Mouse (Mus musculus) G1E (cell line): ENCODE results near the gene Nccrp1. TPM values are rescaled to one million over a fixed set of nuclear protein-coding genes. Genes with fewer than 3 reads are reported as not detected.

Source experiments
- ATAC-seq: 2 replicates; pipeline ENCODE4 v1.8.0; 2016; ENCODE audit warnings: mild to moderate bottlenecking; ENCODE audit not compliant: insufficient number of reproducible peaks, poor library complexity, low FRiP score, severe bottlenecking; ENCODE audit errors: extremely low read depth
- DNase-seq: peaks from one replicate; pipeline ENCODE4 v3.0.0; 2012; ENCODE audit warnings: low spot score
- H3K27me3 ChIP-seq: 2 replicates; pipeline ENCODE4 v1.6.1; 2012; ENCODE audit warnings: mild to moderate bottlenecking, low read length, inconsistent platforms; ENCODE audit not compliant: insufficient read depth
- H3K36me3 ChIP-seq: replicated peaks from 2 replicates; pipeline ENCODE3; 2012; ENCODE audit warnings: mild to moderate bottlenecking, inconsistent platforms
- H3K4me1 ChIP-seq: 2 replicates; pipeline ENCODE4 v1.6.1; 2012; ENCODE audit warnings: low read depth, low read length, inconsistent platforms, mixed read lengths; ENCODE audit not compliant: insufficient read depth
- H3K4me3 ChIP-seq: 2 replicates; pipeline ENCODE4 v1.5.1; 2012; ENCODE audit warnings: low read depth, mild to moderate bottlenecking, inconsistent platforms, low read length, moderate library complexity, mixed read lengths
- H3K9me3 ChIP-seq: replicated peaks from 2 replicates; pipeline ENCODE4 v1.6.1; 2012; ENCODE audit warnings: inconsistent platforms
- CTCF ChIP-seq: IDR thresholded peaks from 2 replicates; pipeline ENCODE4 v1.5.1; 2012; ENCODE audit warnings: low read depth, low read length, inconsistent platforms, mixed read lengths
- GATA1 ChIP-seq: IDR thresholded peaks from 2 replicates; pipeline ENCODE4 v1.6.1; 2012; ENCODE audit warnings: borderline replicate concordance, low read length, inconsistent platforms, mixed read lengths
- GATA2 ChIP-seq: IDR thresholded peaks from 2 replicates; pipeline ENCODE4 v1.6.1; 2012; ENCODE audit warnings: low read depth, low read length, inconsistent platforms, borderline replicate concordance
- POLR2AphosphoS5 ChIP-seq: IDR thresholded peaks from 2 replicates; pipeline ENCODE4 v1.6.1; 2012; ENCODE audit warnings: low read depth, low read length, inconsistent platforms; ENCODE audit not compliant: insufficient replicate concordance
- TAL1 ChIP-seq: conservative IDR thresholded peaks from 2 replicates; pipeline ENCODE4 v1.6.1; 2012; ENCODE audit warnings: low read depth, low read length, inconsistent platforms, mixed read lengths
- polyA plus RNA-seq: library from polyadenylated mRNA; stranded (reverse); fragments of >175 nt; gene quantifications from 2 replicates; pipeline ENCODE4 v1.2.3, GENCODE M21; 2012
- total RNA-seq, 2 experiments: library from RNA; stranded (forward) in 1 of 2; stranded (reverse) in 1 of 2; fragments of 200-1000 nt in 1 of 2; fragments of >200 nt in 1 of 2; fragmentation: Nextera tagmentation in 1 of 2; gene quantifications; 2 replicates each; pipeline ENCODE4 v1.2.3; 2014 to 2017

Gene Nccrp1
- total and polyA plus RNA-seq, 3 experiments: 0.07 TPM; not detected in 2

DNA sequence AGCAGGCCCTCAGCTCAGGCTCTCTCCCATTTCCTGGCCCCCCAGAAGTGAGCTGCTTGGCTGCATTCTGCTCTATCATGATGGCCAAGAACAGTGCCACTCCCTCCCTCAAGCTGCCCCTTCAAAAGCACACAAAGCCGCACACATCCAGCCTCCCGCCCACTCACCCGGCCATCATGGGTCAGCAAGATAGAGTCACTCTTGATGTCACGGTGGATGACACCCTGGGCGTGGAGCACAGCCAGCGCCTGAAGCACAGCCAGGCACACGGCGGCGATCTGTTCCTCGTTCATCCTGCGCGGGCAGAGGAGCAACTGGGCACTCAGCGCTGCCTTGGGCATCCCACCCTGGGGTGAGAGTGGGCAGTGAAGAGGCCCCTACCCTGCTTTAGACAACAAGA is 15.3 kb upstream of the Nccrp1 start:
- ATAC-seq: no peak
- DNase-seq: no peak
- Histone ChIP-seq H3K4me1 (peaks cover 34% of the 10 kb centered on the region), H3K27me3 (no peaks in the 10 kb centered on the region), H3K4me3 (no peak overlapping the region), H3K9me3 (no peaks in the 10 kb centered on the region), H3K36me3 (peaks cover 94% of the 10 kb centered on the region)
- TF ChIP-seq GATA1 (no peak), POLR2AphosphoS5 (no peak), TAL1 (no peak), GATA2 (no peak), CTCF (no peak)

DNA sequence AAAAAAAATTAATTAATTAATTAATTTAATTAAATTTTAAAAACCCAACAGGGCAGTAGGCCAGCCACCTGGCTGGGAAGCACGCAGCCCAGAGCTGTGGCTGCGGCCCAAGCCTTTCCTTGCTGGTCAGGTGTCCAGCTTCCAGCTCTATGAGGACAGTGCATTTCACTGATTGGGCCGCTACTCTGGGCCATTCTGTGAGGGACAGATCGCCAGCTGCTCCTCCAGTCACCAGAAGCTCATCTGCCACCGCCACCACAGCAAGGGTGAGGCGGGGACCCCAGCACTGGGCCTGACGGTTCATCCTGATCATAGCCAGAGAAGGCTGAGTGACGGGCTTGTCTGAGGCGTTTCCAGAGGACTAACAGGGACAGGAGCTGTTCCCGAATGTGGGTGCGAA is 14.9 kb upstream of the Nccrp1 start:
- peaks cover 37% of the 10 kb centered on the region for H3K4me1 ChIP-seq
- H3K27me3 ChIP-seq: no peaks in the 10 kb centered on the region
- no peaks in the 10 kb centered on the region for H3K9me3 ChIP-seq
- DNase-seq (no peak), ATAC-seq (no peak)
- H3K4me3 ChIP-seq: no peak overlapping the region
- no peak for TF ChIP-seq TAL1
- TF ChIP-seq GATA2: no peak
- TF ChIP-seq POLR2AphosphoS5: no peak
- TF ChIP-seq CTCF: no peak
- no peak for TF ChIP-seq GATA1
- peaks cover 93% of the 10 kb centered on the region for H3K36me3 ChIP-seq

DNA sequence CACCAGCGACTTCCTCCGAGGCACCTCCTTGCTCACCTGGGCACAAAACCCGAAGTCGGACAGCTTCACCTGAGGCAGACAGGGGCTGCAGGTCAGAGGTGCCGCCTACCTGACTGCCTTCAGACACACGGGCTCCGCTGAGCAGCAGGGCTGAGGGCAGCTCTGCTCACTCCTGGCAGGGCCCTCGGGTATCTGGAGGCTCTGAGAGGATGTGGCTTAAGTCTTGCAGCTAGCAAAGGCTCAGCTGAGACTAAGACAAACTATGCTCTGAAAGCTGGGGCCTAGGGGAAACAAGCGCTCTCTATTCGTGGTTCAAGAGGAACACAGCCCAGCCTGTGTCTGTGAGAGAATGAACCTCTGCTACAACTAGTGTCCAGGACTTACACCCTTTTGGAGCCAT is 13.8 kb upstream of the Nccrp1 start:
- no peaks in the 10 kb centered on the region for H3K9me3 ChIP-seq
- H3K4me1 ChIP-seq: peaks cover 41% of the 10 kb centered on the region
- TF ChIP-seq CTCF: no peak
- no peak for TF ChIP-seq GATA1
- TF ChIP-seq TAL1: no peak
- TF ChIP-seq GATA2: no peak
- no peak for TF ChIP-seq POLR2AphosphoS5
- DNase-seq (no peak), ATAC-seq (no peak)
- H3K4me3 ChIP-seq: no peak overlapping the region
- no peaks in the 10 kb centered on the region for H3K27me3 ChIP-seq
- H3K36me3 ChIP-seq: peaks cover 84% of the 10 kb centered on the region

DNA sequence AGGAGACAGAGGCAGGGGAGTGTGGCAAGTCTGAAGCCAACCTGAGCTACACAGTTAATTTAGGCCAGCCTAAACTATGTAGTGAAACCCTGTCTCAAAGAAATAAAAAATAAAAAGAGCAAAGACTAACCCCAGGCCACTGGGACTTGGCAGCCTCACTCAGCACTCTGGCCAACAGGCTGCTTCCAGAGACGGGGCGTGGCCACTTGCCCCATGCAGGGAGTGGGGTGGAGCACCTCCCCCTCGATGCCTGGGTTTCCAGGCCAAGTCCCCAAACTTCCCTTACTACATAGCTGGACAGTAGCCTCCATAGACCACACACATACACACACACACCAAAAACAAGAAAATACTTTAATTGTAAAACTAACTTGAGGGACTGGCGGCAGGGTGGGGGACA is 11.4 kb upstream of the Nccrp1 start:
- H3K4me1 ChIP-seq: peaks cover 41% of the 10 kb centered on the region
- H3K9me3 ChIP-seq: no peaks in the 10 kb centered on the region
- DNase-seq: no peak
- no peak overlapping the region; the same call in 1 of the 2 replicates for H3K4me3 ChIP-seq
- no peaks in the 10 kb centered on the region for H3K27me3 ChIP-seq
- peaks cover 60% of the 10 kb centered on the region for H3K36me3 ChIP-seq
- TF ChIP-seq POLR2AphosphoS5 (no peak), CTCF (no peak), TAL1 (no peak), GATA2 (no peak)
- ATAC-seq: no peak

DNA sequence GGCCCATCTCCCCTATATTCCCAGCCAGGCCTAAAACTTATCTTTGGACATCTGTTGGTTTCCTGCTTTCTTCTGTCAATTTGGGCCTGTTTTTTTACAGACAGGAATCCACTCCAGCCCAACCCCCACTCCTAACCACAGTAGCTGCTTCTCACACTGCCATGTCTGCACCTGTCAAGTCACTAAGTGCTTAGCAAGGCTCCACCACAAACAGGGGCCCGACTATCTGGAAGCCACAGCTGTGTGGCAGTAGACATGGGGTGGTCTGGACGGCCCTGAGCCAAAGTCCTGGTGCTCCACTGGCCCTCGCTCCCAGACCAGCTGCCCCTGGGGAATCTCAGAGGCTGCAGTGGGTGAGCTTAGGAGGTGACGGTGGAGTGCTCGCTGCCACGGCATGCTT is 10.7 kb upstream of the Nccrp1 start:
- peaks cover 53% of the 10 kb centered on the region for H3K36me3 ChIP-seq
- DNase-seq (peak; percentile 37), ATAC-seq (peak; percentile 63; the same call in 1 of the 2 replicates)
- peaks cover 4% of the 10 kb centered on the region; the same call in 1 of the 2 replicates for H3K27me3 ChIP-seq
- H3K4me3 ChIP-seq: peak overlapping the region; percentile 37; the same call in 1 of the 2 replicates
- no peak for TF ChIP-seq GATA1
- peak; percentile 68 for TF ChIP-seq TAL1
- TF ChIP-seq CTCF: no peak
- H3K9me3 ChIP-seq: no peaks in the 10 kb centered on the region
- H3K4me1 ChIP-seq: peaks cover 38% of the 10 kb centered on the region

DNA sequence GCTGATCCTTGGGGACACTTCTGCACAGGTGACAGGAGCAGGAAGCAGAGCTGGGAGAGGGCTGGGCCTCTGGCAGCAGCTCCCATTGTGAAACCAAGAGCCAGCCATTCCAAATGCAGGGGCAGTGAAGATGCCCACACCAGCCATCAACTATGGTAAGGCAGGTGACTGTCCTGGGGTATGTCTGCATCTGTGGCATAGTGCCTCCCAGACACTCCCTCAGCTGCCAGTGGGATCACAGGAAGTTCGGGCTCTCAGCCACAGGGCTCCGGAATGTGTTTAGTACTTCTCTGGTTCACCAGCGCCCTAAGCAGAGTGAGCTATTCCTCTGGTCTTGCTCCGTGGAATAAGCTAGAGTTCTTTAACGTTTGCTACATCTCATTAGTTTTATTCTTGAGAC is 10.0 kb upstream of the Nccrp1 start:
- Histone ChIP-seq H3K36me3 (peaks cover 46% of the 10 kb centered on the region), H3K9me3 (no peaks in the 10 kb centered on the region), H3K4me3 (no peak overlapping the region), H3K4me1 (peaks cover 31% of the 10 kb centered on the region), H3K27me3 (peaks cover 8% of the 10 kb centered on the region; the same call in 1 of the 2 replicates)
- no peak for ATAC-seq
- no peak for DNase-seq
- TF ChIP-seq TAL1 (no peak), GATA2 (no peak), GATA1 (no peak), CTCF (no peak), POLR2AphosphoS5 (no peak)
